Mouse (Mus musculus) midbrain, embryonic 16.5 days (tissue): ENCODE measurements at regions not wholly inside any gene's neighbourhood (a gene's known extent, or its start where the extent isn't known, plus 50 kb on each side); places are given as distances from the start of the nearest gene placed in this dataset.

Source experiments
- ATAC-seq: fragments of 200-750 bp; cut with Nextera tagmentation; 2 replicates; pipeline ENCODE4 v1.8.0; 2017; ENCODE audit warnings: moderate TSS enrichment
- H3K27ac ChIP-seq: fragments of 300-500 bp; sonication (generic); 2 replicates; pipeline ENCODE4 v1.5.1; 2014; ENCODE audit warnings: mild to moderate bottlenecking, low read length, mixed read lengths
- H3K27me3 ChIP-seq: fragments of 300-500 bp; sonication (generic); 2 replicates; pipeline ENCODE4 v1.6.1; 2014; ENCODE audit warnings: low read depth, low read length, mixed read lengths; ENCODE audit not compliant: control insufficient read depth, insufficient read depth
- H3K36me3 ChIP-seq: fragments of 300-500 bp; sonication (generic); 2 replicates; pipeline ENCODE4 v1.6.1; 2014; ENCODE audit warnings: mild to moderate bottlenecking, low read length, moderate library complexity, mixed read lengths; ENCODE audit not compliant: control insufficient read depth, insufficient read depth
- H3K4me1 ChIP-seq: fragments of 300-500 bp; sonication (generic); 2 replicates; pipeline ENCODE4 v1.6.1; 2014; ENCODE audit warnings: mild to moderate bottlenecking, low read length, mixed read lengths; ENCODE audit not compliant: control insufficient read depth, insufficient read depth
- H3K4me2 ChIP-seq: fragments of 300-500 bp; sonication (generic); 2 replicates; pipeline ENCODE4 v1.6.1; 2014; ENCODE audit warnings: mild to moderate bottlenecking, low read length, mixed read lengths
- H3K4me3 ChIP-seq: fragments of 300-500 bp; sonication (generic); 2 replicates; pipeline ENCODE4 v1.5.1; 2014; ENCODE audit warnings: low read depth, mild to moderate bottlenecking, low read length, moderate library complexity, mixed read lengths
- H3K9ac ChIP-seq: fragments of 300-500 bp; sonication (generic); 2 replicates; pipeline ENCODE4 v1.6.1; 2014; ENCODE audit warnings: low read depth, low read length, mixed read lengths
- H3K9me3 ChIP-seq: fragments of 300-500 bp; sonication (generic); replicated peaks from 2 replicates; pipeline ENCODE4 v1.6.1; 2014; ENCODE audit warnings: mild to moderate bottlenecking, low read length, mixed read lengths; ENCODE audit not compliant: control insufficient read depth, poor library complexity, severe bottlenecking
- WGBS: fragments of 180-500 bp; shearing (Covaris S2); extraction: QIAGEN DNeasy Blood & Tissue Kit; methylation state at CpG from one replicate; pipeline ENCODE4 v1.1.7; 2014; 5-methylcytosine and 5-hydroxymethylcytosine counted together

DNA sequence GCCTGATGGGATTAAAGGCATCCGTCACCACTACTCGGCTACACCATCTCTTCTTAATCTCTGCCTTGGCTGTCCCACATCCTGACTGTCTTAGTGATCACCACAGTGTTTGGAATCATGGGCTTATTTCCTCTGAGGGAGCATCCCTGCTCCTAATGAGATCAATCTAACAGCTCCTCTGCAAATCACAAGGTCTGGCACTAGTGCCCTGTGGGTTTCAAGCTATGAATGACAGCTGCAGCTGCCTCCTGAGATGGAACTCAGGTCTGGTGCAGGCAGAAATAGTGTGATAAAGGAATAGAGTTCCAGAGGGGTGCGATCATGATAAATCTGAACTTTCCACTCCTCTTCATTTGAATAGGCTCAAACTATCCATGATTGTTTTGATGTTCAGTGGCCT, 330.2 kb upstream of the Gm10131 start:
- Histone ChIP-seq H3K4me3 (no peak overlapping the region), H3K9ac (no peak overlapping the region), H3K9me3 (no peaks in the 10 kb centered on the region), H3K36me3 (no peaks in the 10 kb centered on the region), H3K4me1 (no peaks in the 10 kb centered on the region), H3K27ac (0 out of 2 replicates have a peak overlapping the region, but pooled peaks have one; percentile 2), H3K4me2 (no peak overlapping the region), H3K27me3 (no peaks in the 10 kb centered on the region)
- ATAC-seq, result peak; percentile 51; the same call in 1 of the 2 replicates
- 42% methylated on average over 3 of the region's 3 CpGs for WGBS

DNA sequence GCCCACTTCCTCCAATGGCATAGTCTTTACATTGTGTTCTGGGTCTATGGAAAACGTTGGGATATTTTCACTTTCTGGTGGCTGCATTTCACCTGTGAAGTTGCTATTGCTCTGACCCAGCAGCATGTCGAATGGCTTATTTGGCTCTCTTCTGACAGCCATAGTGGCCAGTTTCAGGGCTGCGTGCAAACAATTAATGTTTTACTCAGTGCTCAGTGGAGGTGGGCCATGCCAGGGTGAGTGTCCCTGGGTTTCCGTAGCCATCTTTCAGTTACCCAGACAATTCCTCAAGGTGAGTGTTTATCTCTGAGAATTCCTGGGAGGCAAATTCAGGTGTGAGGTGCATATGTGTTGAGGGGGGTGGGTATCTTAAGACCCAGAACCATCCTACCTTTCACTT, 329.2 kb upstream of the Gm10131 start:
- no peak for ATAC-seq
- H3K27ac ChIP-seq, result no peak overlapping the region
- WGBS, result 87% methylated on average over 4 of the region's 4 CpGs

DNA sequence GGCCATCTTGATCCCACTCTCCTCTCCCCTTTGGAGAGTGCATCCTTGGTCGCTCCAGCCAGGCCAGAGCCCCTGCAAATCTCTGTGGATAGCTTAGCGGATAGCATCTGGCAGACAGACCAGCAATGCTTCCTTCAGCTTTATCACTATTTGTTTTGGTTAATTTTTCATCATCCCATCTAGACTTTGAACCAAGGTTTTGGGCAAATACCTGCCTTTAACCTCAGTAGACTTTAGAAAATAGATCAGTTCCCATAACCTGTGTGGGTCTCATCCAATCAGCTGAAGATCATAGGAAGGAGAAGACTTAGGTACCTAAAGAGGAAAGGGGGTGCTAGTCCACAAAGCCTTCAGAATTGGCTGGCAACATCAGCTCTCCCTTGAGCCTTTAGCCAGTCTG, 327.2 kb upstream of the Gm10131 start:
- H3K4me3 ChIP-seq, result no peak overlapping the region
- no peak overlapping the region for H3K4me2 ChIP-seq
- no peaks in the 10 kb centered on the region for H3K4me1 ChIP-seq
- no peak overlapping the region for H3K27ac ChIP-seq
- H3K9me3 ChIP-seq, result no peaks in the 10 kb centered on the region
- H3K9ac ChIP-seq, result no peak overlapping the region
- H3K27me3 ChIP-seq, result no peaks in the 10 kb centered on the region
- H3K36me3 ChIP-seq, result no peaks in the 10 kb centered on the region
- 98% methylated on average over 2 of the region's 2 CpGs for WGBS
- no peak for ATAC-seq

More for the DNA sequence above, 329.2 kb upstream of the Gm10131 start:
- no peak overlapping the region for H3K4me3 ChIP-seq
- H3K36me3 ChIP-seq, result no peaks in the 10 kb centered on the region
- no peak overlapping the region for H3K9ac ChIP-seq
- H3K4me2 ChIP-seq, result no peak overlapping the region
- no peaks in the 10 kb centered on the region for H3K9me3 ChIP-seq
- H3K27me3 ChIP-seq, result no peaks in the 10 kb centered on the region
- H3K4me1 ChIP-seq, result no peaks in the 10 kb centered on the region

DNA sequence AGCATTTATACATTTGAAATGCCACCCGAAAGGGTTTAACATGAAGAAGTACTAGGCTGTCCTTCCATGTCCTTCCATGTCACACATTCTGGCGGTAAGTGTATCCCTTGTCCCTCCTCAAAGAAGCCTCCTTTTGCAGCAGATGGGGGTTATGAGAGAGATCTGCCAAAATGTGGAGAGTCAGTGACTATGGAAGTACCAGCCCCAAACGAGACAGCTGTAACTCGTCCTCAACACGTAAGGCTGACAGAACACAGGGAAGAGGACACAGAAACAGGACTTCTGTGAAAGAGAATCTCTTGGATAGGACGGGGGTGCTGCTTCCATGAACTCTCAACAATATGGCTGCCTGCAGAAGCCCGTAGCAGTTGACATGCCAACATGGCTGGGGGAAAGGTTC, 320.4 kb upstream of the Gm10131 start:
- Histone ChIP-seq H3K4me1 (no peaks in the 10 kb centered on the region), H3K27me3 (no peaks in the 10 kb centered on the region), H3K9ac (no peak overlapping the region), H3K9me3 (no peaks in the 10 kb centered on the region), H3K4me3 (no peak overlapping the region), H3K27ac (no peak overlapping the region), H3K4me2 (no peak overlapping the region), H3K36me3 (no peaks in the 10 kb centered on the region)
- no peak for ATAC-seq
- WGBS, result 97% methylated on average over 7 of the region's 7 CpGs

DNA sequence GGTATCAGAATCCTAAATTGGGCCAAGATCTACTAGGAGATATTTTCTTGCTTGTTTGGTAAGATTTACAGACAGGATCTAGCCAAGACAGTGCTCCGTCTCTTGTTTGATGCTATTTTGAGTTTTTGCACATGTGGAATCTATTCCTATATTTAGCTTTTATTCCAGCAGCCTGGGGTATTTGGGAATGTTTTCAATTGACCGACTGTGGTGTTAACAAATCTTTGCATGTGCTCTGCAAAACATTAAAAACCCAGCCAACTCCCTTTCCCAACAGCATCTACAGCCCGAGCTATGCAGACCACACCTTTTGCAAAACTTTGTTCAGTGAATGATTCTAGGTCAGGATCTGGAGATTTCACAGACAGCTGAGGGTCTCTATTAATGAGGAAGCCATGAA, 317.7 kb upstream of the Gm10131 start:
- Histone ChIP-seq H3K36me3 (no peaks in the 10 kb centered on the region), H3K27ac (no peak overlapping the region), H3K9ac (no peak overlapping the region), H3K4me1 (no peaks in the 10 kb centered on the region), H3K27me3 (no peaks in the 10 kb centered on the region), H3K4me3 (no peak overlapping the region), H3K4me2 (no peak overlapping the region), H3K9me3 (no peaks in the 10 kb centered on the region)
- ATAC-seq, result no peak
- WGBS, result 91% methylated on average over 3 of the region's 3 CpGs

DNA sequence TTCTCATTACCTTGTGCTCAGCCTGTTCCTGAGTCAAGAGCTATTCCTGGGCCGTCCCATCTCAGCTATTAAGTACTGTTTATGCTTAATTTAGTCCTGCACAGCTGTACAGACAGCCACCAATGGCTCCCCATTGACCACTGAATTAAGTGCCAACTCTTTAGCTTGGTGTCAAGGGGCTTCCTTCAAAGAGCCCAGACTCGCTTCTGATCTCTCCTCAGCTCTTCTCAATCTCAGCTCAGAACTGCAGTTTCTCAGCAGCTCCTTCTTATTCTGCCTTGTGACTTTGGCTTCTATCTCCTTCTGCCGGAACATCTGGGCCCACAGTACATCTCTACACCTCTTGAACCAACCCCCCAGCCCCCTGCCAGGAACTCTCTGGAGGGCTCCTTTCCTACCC, 290.0 kb upstream of the Gm10131 start:
- Histone ChIP-seq H3K4me1 (peaks cover 22% of the 10 kb centered on the region), H3K4me3 (no peak overlapping the region), H3K9ac (no peak overlapping the region), H3K36me3 (no peaks in the 10 kb centered on the region), H3K4me2 (no peak overlapping the region), H3K27ac (no peak overlapping the region), H3K9me3 (no peaks in the 10 kb centered on the region), H3K27me3 (no peaks in the 10 kb centered on the region)
- ATAC-seq, result no peak
- WGBS, result 52% methylated on average over 3 of the region's 3 CpGs

DNA sequence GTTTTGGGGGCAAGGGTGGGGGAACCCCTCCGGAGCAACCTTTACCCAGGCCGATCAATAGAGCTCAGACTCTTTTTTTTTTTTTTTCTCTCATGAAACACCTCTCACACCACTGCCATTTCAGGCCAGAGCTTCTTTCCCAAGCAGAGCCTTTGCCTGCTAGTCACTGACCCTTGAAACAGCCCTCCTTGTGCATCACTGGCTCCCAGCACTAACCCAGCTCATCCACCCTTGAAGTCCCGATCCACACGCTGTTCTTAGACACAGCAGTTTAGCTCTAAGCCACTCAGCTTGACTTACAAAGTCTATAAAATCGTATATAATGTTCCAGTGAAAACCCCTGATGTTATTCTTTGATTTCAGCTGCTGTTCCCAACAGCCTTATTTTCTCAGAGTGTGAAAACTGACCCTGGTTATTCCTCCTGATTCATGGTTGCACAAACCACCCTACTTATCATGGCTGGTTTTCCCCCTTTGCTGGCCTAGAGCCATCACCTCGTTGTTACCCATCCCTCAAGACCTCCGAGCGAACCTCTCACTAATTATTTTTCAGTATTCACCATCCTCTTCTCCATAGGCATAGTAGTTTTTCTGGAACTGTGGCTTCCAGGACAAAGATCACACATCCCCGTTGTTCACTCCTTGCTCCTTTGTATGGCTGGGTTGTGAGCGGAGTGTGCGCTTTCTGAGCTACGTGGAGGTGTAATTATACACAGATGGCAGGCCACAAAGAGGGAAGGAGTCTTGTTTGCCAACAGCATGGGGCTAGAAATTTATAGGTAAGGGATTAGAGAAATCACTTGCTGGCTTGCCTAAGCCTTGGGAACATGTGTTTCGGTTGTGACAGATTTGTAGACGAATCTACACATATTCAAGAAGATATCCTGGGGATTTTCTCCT, 287.6 kb upstream of the Gm10131 start:
- Histone ChIP-seq H3K4me2 (no peak overlapping the region), H3K4me1 (peaks cover 22% of the 10 kb centered on the region), H3K27ac (peak overlapping the region; percentile 88), H3K9ac (no peak overlapping the region), H3K27me3 (no peaks in the 10 kb centered on the region), H3K9me3 (no peaks in the 10 kb centered on the region), H3K36me3 (no peaks in the 10 kb centered on the region), H3K4me3 (no peak overlapping the region)
- 28% methylated on average over 14 of the region's 14 CpGs for WGBS
- no peak for ATAC-seq

- peak overlapping the region; percentile 36; the same call in 1 of the 2 replicates for H3K9ac ChIP-seq
Measured at GRCm38 (mm10) chr8:34397583-34398411, 286.3 kb upstream of the Gm10131 start.

DNA sequence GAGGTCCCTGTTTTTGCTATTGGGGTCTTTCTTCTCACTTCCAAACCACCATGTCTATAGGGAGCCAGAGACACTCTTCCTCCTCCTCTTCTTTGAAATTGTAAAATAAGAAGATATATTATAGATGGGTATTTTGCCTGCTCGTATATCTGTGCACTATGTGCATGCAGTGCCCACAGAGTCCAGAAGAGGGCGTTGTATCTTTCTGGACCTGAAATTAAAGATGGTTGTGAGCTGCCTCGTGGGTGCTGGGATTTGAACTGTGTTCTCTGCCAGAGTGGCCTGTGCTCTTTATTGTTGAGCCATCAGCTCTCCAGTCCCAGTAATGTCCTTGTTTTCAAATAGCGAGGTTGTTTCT, 285.7 kb upstream of the Gm10131 start:
- no peak for ATAC-seq
- H3K4me2 ChIP-seq, result peak overlapping the region; percentile 47; the same call in 1 of the 2 replicates
- H3K27ac ChIP-seq, result peak overlapping the region; percentile 88
- H3K9me3 ChIP-seq, result no peaks in the 10 kb centered on the region
- H3K9ac ChIP-seq, result no peak overlapping the region
- H3K4me3 ChIP-seq, result no peak overlapping the region
- H3K4me1 ChIP-seq, result peaks cover 34% of the 10 kb centered on the region
- no peaks in the 10 kb centered on the region for H3K27me3 ChIP-seq
- 49% methylated on average over 4 of the region's 4 CpGs for WGBS
- H3K36me3 ChIP-seq, result no peaks in the 10 kb centered on the region

More at GRCm38 (mm10) chr8:34397583-34398411, 286.3 kb upstream of the Gm10131 start:
- Histone ChIP-seq H3K9me3 (no peaks in the 10 kb centered on the region), H3K4me2 (peak overlapping the region; percentile 47), H3K4me1 (peaks cover 28% of the 10 kb centered on the region), H3K4me3 (no peak overlapping the region), H3K27me3 (no peaks in the 10 kb centered on the region), H3K36me3 (no peaks in the 10 kb centered on the region), H3K27ac (peak overlapping the region; percentile 88)
- 15% methylated on average over 21 of the region's 23 CpGs for WGBS
- peak; percentile 78 for ATAC-seq
